Mouse (Mus musculus) heart, postnatal 36 days (tissue): ENCODE results near the gene Ptpn4. TPM values are rescaled to one million over a fixed set of nuclear protein-coding genes. Genes with fewer than 3 reads are reported as not detected.

Experiments
- DNase-seq, 2 experiments: peaks; one replicate each; pipeline ENCODE4 v3.0.0; 2021 to 2022
- intact Hi-C: fragments of 180-260 bp; cut with DNase I; formaldehyde crosslinking; loops from one replicate; pipeline ENCODE4 v1.15.1; 2025
- total RNA-seq, 2 experiments: library from RNA; stranded (reverse); gene quantifications; 2 replicates each; pipeline ENCODE4 v1.2.3; 2021

The Ptpn4 gene
- 10 to 100 TPM; 30.6 to 31.2 TPM for total RNA-seq

DNA sequence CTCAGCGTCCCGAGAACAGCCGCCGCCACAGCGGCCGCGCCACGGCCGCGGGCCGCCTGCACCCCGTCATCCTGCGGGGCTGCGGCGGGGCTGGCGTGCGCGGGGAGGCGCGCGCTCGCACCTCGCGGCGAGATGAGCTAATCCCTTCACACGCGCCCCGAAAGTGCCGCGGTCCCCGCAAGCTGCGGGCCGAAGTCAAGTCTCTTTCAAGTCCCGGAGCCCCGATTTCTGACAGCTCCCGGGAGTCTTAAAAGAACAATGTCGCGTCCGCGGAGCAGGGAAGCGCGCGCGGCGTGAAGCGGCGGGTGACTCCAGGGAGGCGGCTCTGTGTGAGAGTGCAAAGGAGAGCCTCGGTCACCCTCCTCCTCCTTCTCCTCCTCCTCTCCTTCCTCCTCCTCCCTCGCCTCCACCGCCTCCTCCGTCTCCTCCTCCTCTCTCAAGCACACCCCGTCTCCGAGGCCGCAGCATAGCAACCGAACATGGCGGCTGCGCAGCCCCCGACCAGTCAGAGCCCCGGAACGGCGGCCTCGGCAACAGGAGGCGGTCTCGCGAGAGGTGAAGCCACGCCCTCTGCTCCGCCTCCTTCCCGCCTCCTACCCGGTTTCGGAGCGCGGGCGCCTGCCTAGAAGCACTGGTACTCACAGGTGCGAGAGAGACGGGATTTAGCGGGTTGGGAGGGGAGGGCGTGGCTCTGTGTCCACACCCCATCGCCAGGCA is at the start of gene Ptpn4:
Gene Ptpn4, minus strand, starts transcription at position 579 of the 717 bp plus-strand sequence.
- DNase-seq = peak; percentile 97 to 98
- intact Hi-C loops = loop anchor here (2.0 to 5.0 kb wide), 2 partner anchors 76 to 285 kb away; partner anchors contain the start of genes 3110009E18Rik, Dbi and Tmem177

DNA sequence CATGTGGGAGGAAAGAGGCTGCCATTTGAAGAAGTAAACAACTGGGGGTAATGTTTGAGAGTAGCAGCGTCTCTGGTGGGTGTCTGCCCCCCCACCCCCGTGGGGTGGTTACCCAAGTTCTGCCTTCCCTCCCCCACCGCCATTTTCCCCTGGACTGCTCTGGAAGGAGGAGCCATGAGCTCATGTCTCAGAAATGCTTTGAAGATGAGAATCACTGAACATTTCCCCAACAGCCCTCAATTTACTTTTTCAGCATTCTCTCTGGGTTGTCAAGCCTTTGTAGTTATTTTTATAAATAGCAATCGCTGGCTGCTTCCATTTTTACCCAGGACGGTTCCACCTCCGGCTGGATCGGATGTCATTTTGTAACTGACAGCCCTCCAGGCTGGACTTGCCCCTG is 48.9 kb upstream of the Ptpn4 start:
- DNase-seq = no peak
- intact Hi-C loops = no loop called here

DNA sequence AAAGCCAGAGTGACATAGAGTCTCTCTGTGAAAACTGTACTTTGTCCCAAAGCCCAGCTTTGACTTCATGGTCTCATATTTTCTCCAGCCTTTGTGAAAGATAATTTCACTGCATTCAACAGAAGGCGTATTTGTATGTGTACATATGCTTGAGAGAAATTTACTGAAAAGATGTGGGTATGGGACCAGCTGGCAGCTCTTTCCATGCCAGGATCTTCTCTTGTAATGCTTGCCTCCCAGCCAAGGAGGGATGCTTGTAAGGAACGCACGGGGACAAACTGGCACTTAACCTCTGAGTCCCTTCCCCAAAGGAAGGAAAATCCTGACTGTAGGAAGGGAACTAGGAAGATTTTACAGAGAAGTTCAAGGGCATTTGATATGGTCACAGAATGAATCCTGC is 46.9 kb upstream of the Ptpn4 start:
- intact Hi-C loops = no loop called here
- DNase-seq = no peak

DNA sequence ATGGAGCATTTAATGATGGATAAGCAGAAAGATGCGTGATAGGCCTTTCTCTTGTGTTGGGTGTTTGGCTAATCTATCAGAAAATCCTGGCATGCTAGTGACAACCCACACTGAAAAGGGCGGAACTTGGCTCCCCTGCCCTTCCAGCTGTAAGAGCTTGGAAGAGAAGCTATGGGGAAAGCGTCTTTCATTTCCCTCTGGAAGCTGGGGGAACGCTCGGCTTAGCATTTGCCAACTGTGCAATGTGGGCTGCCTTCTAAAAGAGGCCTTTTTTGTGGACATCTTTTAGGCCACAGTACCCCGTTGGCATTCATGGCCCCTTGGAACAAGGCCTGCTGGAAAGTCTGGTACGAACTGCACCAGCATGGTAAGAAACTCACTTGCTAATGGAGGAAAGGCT is 41.5 kb upstream of the Ptpn4 start:
- intact Hi-C loops = no loop called here
- DNase-seq = peak; percentile 5 to 10

DNA sequence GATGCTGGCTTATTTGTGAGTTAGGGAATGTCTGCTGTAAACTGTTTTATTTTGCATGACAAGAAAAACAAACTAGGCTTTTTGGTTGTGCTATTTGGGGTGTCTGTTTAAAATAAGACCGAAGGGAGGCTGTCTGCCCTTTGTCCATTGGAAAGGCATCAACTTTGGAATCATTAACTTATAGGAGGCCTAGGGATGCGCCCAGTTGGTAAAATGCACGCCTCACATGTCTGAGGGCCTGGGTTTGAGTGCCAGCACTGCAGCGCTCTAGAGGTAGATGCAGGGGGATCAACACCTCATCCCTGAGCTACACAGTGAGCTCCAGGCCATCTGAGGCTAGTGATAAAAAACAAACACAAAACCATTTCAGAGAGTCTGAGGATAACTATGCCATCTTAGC is 40.1 kb upstream of the Ptpn4 start:
- intact Hi-C loops = no loop called here
- no peak for DNase-seq

DNA sequence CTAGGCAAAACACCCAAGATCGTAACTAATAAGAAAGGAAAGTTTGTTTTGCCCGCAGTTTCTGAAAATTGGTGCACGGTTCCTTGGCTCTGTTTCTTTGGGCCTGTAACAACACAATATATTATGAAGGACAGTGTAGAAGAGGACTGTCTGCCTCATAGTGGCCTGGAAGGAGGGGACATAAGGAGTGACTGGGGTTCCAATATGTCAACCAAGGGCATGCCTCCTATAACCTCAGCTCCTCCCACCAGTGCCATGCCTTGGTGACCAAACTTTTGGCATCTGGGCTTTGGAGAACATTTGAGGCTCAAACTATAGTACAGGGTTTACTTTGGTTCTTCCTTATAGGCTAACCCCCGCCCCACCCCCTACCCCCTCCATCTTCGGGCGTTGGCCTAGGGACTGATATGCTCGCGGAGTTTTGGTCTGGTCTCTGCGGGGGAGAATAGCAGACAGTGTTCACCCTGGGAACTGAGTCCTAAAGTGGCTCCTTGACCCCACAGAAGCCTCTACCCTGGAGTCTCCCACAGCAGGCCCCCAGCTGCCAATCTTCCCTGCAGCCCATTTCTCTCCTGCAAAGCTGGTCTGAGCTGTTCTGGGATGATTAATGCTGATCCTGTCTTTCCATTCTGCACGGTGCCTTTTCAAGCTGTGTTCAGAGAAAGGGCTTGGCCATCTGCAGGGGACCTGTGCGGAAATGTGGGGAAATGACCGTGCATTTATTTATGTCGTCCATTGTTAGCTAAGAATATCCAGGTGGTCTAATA is 31.2 kb upstream of the Ptpn4 start:
- no peak for DNase-seq
- intact Hi-C loops = no loop called here

DNA sequence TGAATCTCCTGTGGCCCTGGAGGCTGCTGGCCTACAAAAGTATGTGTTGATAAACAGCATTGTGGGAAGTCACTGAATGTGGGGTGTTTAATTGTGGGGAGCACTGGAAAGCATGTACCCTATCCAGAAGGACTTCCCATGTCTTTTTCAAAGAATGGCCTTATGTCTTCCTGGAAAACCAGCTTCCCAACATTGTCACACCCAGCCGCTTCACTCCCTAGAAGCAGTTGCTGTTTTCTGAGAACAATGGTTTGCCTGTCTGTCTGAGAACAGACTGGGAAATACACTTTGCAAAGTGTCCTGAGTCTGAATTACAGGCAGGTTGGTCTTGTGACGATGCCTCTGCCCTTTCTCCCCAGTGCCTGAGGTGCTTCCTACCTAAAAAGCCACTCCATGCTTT is 29.9 kb upstream of the Ptpn4 start:
- intact Hi-C loops = no loop called here
- no peak for DNase-seq

DNA sequence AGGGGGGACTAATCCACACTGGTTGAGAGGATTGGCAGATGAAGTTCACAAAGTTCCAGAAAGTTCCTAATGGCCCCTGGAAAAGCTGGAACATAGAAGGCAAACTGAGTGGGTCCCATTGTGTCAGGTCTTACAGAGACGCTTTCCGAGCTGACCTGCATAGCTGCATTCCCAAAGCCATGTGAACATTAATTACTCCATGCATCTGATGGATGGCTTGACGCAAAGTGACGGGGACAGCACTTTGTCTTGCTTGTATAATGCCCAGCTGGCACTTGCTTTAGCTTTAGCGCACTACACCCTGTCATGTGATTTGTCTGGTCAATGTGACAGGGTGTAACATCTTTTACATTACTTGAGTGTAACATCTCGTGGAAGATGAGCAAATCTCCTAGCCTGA is 27.9 kb upstream of the Ptpn4 start:
- intact Hi-C loops = no loop called here
- no peak for DNase-seq

DNA sequence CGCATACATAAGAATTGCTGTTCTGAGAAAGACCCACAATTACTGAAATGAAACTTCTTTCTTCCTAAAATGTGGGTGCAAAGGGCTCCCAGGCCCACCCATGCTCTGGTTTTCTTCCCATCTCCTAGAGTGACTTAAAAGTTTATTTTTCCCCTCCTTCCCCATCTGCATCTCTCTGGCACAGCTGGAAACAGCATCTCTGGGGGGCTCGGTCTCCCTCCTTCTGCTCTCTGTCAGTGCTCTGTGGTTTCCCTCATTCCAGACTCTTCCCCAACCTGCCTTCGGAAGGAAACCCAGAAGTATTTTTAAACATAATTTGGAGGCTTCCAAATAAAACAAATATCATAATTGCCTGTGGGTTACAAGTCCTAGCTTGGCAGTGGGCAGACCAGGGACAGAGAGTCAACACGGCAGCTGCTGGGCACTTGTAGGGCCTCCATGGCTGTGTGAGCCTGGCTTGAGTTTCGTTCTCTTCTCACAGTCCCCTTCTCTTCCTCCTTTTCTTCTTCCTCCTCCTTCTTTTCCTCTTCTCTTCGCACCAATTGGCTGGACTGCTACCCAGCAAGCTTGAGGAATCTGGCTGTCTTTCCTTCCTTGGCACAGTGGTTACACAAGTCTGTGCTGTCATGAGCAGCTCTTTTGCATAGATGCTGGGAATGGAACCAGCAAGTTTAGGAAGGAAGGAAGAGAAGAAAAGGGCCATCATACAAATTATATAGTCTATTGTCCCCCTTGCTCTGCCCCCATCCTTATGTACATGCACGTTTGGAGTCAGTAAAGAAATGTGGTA is 26.3 kb upstream of the Ptpn4 start:
- no peak for DNase-seq
- intact Hi-C loops = no loop called here

DNA sequence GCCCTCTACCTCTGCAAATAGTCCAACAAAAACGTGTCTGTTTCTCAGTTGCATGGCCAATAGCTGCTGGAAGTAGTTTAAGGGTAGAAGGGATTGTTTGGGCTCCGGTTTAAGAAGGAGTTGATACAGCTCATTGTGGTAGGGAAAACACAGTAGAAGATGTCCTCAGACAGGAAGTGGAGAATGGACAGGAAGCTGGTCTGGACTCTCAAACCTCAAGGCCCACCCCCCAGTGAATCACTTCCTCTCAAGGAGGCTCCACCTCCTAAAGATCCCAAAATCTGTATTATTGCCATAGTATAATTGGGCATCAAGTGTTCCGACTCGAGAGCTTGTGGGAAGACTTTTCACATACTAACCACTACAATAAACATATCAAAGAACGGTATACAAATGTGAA is 22.2 kb upstream of the Ptpn4 start:
- DNase-seq = no peak
- intact Hi-C loops = no loop called here

DNA sequence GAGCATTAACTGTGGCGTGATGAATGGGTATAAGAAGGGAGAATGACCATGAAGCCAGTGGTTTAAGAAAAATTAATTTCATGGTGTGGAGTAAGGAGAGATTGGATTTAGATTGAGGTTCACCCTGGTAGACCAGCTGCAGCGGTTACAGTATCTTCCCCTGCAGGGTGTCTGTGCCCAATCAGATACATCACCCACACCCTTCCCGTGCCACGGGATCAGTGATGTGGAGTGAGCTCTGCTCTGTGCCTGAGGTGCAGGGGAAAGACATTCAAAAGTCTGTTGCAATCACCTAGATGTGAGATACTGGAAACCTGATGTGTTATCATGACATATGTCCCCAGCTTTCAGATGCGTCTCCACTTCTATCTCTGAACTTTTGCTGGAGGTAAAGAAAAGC is 15.6 kb upstream of the Ptpn4 start:
- intact Hi-C loops = no loop called here
- DNase-seq = no peak

DNA sequence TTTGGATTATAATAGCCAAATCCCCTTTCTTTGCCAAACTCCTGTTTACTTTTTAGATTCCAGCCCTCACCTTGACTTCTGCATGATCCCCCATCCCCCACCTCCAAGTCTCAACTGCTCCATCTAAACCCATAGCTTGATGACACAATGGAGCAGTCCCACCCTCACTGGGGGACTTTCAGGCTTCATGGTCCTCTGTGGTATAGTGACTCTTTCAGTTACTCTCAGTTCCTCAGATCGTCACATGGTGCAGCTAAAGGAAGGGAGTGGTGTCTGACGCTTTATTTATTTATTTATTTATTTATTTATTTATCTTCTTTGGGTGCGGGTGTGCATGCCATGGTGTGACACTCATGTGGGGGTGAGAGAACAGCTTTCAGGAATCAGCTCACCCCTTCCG is 14.9 kb upstream of the Ptpn4 start:
- intact Hi-C loops = no loop called here
- no peak for DNase-seq

DNA sequence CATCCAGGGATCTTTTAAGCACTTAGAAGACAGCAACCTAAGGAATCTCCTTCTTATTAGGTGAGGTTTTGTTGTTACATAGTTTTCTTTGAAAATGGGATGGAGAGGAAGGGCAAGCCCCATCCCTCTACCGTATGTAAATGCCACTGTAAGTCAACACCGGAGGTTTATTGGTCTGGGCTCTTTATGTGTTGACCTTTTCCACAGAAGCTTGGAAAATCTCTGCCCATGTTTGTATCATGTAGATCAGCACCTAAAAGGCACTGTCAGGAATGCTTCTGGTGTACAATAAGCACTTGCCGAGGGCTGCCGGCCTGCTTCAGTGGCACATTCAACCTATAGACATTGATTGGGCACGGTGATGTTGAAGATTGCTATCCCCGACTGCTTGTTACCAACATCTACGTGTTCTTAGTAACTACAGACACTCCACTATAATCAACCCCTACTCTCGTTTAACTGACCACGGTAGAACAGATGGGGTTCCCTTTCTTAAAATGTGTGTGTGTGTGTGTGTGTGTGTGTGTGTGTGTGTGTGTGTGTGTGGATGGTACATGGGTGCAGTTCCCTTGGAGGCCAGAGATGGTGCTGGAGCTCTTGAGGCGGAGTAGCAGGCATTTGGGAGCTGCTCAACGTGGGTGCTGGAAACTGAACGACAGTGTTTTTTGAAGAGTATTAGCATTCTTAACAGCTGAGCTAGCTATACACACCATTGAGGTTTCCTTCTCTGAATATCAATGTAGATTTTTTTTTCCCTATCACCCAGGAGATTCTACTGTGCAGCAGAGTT is 11.9 kb upstream of the Ptpn4 start:
- intact Hi-C loops = no loop called here
- DNase-seq = no peak

DNA sequence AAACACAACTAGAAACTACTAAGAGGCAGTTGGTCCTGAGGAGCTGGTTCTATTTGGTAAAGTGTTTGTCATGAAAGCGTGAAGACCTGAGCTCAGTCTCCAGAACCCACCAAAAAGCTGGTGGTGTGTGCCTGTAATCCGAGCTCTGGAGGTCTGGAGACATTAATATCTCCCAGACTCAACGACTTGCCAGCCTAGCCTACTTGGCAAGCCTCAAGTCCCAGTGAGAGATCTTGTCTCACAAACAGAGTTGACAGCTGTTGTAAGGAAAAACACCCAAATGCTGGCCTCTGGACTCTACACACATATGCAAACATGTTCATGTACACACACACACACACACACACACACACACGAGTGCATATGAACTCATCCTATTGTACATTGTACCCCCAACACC is 7.9 kb upstream of the Ptpn4 start:
- DNase-seq = no peak
- intact Hi-C loops = no loop called here

DNA sequence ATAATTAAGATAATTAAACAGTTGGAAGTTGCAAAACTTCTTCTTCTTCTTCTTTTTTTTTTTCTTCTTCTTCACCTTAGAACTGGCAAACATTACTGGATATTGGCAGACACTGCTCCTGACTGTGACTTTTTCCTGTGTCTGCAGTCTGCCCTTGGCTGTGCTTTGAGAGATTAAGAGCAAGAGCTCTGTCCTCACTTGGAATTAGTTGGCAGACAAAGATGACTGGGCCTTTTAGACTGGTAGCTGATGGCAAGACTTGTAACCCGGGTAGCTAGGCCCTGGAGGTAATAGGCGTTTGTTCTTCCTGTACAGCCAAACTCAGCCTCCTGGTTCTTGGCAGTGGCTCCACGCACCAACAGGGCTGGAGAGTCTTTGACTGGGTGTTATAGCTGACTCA is 5.7 kb upstream of the Ptpn4 start:
- DNase-seq = no peak
- intact Hi-C loops = no loop called here

DNA sequence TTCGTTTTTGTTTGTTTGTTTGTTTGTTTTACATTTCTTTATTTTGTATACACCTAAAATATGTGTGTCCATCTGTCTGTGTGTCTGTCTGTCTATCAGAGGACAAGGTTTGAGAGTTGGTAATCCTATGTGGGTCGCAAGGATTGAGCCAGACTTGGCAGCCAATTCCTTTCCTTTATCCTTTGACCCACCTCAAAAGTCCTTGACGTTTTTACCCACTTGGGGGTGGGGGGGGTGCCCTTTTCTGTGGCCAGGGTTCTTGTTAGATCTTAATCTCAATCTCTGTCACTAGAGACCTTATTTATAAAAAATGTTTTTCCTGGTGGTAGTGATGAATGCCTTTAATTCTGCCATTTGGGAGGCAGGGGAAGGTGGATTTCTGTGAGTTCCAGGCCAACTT is 828 bp upstream of the Ptpn4 start:
- intact Hi-C loops = loop anchor here (5.0 kb wide), 1 partner anchor 284 kb away; the partner anchor contains the start of genes 3110009E18Rik and Dbi
- no peak for DNase-seq

DNA sequence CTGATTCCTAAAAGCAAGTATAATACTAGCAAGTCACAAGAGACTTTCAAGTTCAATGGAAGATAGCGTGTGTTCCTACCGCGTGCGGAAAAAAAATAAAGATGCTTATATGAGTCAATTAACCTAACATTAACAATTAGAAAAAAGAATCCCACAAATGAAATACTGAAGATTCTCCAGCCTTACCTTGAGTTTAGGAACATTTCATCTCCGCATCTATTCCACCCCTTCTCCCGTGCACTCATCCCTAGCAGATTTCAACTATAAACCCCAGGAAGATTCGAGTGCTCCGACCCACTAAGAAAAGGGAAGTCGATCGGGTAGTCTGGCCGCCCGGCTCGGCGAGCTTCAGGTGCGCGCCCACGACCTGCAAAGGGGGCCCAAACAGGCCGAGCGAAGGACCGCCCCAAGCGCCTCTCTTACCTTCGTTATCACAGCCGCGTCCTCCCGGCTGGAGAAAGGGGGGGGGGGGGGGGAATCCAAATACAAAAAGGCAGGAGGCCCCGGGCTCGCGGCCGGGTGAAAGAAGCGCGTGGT is 866 bp downstream of the Ptpn4 start:
- intact Hi-C loops = loop anchor here (2.0 to 5.0 kb wide), 2 partner anchors 76 to 286 kb away; partner anchors contain the start of genes 3110009E18Rik, Dbi and Tmem177
- peak in 1 of 2 experiments; percentile 41 for DNase-seq

DNA sequence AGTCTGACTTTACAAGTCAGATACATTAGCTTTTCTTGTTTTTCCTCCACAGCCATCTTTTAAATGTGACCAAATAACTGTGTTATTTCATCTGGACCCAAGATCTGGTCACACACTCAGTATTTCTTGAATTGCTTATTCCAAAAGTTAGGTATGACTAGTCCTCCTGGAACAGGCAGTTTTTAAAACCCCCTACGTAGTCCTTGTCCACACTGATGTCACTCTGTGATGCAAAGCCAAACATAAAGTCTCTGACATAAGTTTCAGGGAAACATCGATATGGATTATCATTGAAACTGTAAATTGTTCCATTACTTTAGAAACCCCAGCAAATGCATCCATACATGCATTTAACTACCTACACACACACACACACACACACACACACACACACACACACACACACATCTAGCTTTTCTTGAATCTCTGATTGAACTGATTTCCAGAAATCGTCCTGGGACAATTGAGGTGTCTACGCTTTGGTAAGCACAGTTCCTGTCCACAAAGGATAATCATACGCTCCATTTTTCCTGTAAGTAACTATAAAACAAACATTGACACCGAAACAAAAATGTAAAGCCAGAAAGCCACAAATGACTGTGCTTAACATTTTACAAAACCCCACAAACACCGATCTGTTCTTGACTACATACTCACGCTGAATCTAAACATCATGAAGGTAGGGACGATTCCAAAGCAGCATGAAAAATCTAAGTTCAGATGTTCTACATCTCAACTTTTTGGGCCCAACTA is 1.5 kb downstream of the Ptpn4 start:
- no peak for DNase-seq
- intact Hi-C loops = loop anchor here (2.0 to 5.0 kb wide), 2 partner anchors 77 to 286 kb away; partner anchors contain the start of genes 3110009E18Rik, Dbi and Tmem177

DNA sequence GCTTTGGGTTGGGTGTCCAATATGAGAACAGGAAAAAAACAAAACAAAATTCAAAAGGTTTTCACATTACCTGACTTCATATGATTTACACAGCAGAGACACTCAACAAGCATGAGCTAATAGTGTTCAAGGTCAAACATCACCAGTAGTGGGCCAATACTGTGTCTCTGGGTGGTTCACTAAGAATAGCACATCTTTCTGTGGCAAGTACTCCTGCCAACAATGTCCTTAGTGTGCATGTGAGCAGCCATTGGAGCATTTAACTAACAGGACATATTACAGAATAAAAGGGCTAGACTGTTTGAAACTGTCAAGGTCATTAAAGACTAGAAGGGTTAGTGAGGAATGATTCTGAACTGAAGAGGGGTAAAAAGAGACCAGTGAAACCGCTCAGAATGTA is 9.3 kb downstream of the Ptpn4 start:
- no peak for DNase-seq
- intact Hi-C loops = loop anchor here (10.0 kb wide), 1 partner anchor 267 kb away; no protein-coding TSS in a partner anchor
